Mouse (Mus musculus) lung, embryonic 14.5 days (tissue): ENCODE measurements around the gene Gfod1. TPM values are rescaled to one million over a fixed set of nuclear protein-coding genes. Genes with fewer than 3 reads are reported as not detected.

ENCODE experiments used
- ATAC-seq: fragments of 200-750 bp; cut with Nextera tagmentation; 2 replicates; pipeline ENCODE4 v1.8.0; 2017; ENCODE audit warnings: mild to moderate bottlenecking, moderate TSS enrichment, moderate library complexity; ENCODE audit not compliant: insufficient read depth
- DNase-seq: peaks from one replicate; pipeline ENCODE4 v3.0.0-alpha.2; 2015
- H3K27ac ChIP-seq: fragments of 300-500 bp; sonication (generic); 2 replicates; pipeline ENCODE4 v1.5.1; 2014; ENCODE audit warnings: low read depth, mild to moderate bottlenecking, moderate library complexity
- H3K27me3 ChIP-seq: fragments of 300-500 bp; sonication (generic); 2 replicates; pipeline ENCODE4 v1.6.1; 2014; ENCODE audit warnings: low read length, control low read depth; ENCODE audit not compliant: insufficient read depth
- H3K36me3 ChIP-seq: fragments of 300-500 bp; sonication (generic); 2 replicates; pipeline ENCODE4 v1.6.1; 2014; ENCODE audit warnings: control low read depth; ENCODE audit not compliant: insufficient read depth
- H3K4me1 ChIP-seq: fragments of 300-500 bp; sonication (generic); 2 replicates; pipeline ENCODE4 v1.6.1; 2014; ENCODE audit warnings: antibody characterized with exemption, control low read depth; ENCODE audit not compliant: insufficient read depth
- H3K4me2 ChIP-seq: fragments of 300-500 bp; sonication (generic); 2 replicates; pipeline ENCODE4 v1.6.1; 2014; ENCODE audit warnings: mild to moderate bottlenecking
- H3K4me3 ChIP-seq: fragments of 300-500 bp; sonication (generic); 2 replicates; pipeline ENCODE4 v1.5.1; 2014; ENCODE audit warnings: low read depth, low read length
- H3K9ac ChIP-seq: fragments of 300-500 bp; sonication (generic); 2 replicates; pipeline ENCODE4 v1.6.1; 2014
- H3K9me3 ChIP-seq: fragments of 300-500 bp; sonication (generic); 2 replicates; pipeline ENCODE4 v1.6.1; 2016; ENCODE audit warnings: low read depth, low read length, control low read depth
- CTCF ChIP-seq: IDR thresholded peaks from 2 replicates; pipeline ENCODE4 v1.5.1; 2016; ENCODE audit warnings: antibody characterized with exemption, low read depth
- WGBS: fragments of 180-500 bp; shearing (Covaris S2); extraction: QIAGEN DNeasy Blood & Tissue Kit; methylation state at CpG from one replicate; pipeline ENCODE4 v1.1.7; 2014; 5-methylcytosine and 5-hydroxymethylcytosine counted together
- polyA plus RNA-seq: library from polyadenylated mRNA; unstranded; fragments of >200 nt; fragmentation: Nextera tagmentation; extraction: Ambion mirVana; gene quantifications from 2 replicates; pipeline ENCODE4 v1.2.1, GENCODE M21; 2014

Gfod1 gene
- polyA plus RNA-seq, 1 experiment from 2014 or later = 1.4 TPM

GRCm38 (mm10) chr13:43243240-43243639 is 60.7 kb downstream of the Gfod1 start:
- Histone ChIP-seq H3K4me2 (no peak overlapping the region), H3K27me3 (no peaks in the 10 kb centered on the region), H3K9ac (no peak overlapping the region), H3K9me3 (no peaks in the 10 kb centered on the region), H3K36me3 (no peaks in the 10 kb centered on the region), H3K4me1 (peaks cover 12% of the 10 kb centered on the region; the same call in 1 of the 2 replicates), H3K27ac (no peak overlapping the region), H3K4me3 (no peak overlapping the region)
- no peak for TF ChIP-seq CTCF
- 85% methylated on average over 3 of the region's 3 CpGs for WGBS
- ATAC-seq (no peak), DNase-seq (no peak)

- no peaks in the 10 kb centered on the region for H3K36me3 ChIP-seq
- 83% methylated on average over 2 of the region's 2 CpGs for WGBS
- H3K4me3 ChIP-seq = no peak overlapping the region
- peaks cover 17% of the 10 kb centered on the region; the same call in 1 of the 2 replicates for H3K4me1 ChIP-seq
- DNase-seq = no peak
- no peak overlapping the region for H3K4me2 ChIP-seq
- no peak for TF ChIP-seq CTCF
- no peaks in the 10 kb centered on the region for H3K9me3 ChIP-seq
- H3K27me3 ChIP-seq = no peaks in the 10 kb centered on the region
- H3K27ac ChIP-seq = no peak overlapping the region
- ATAC-seq = no peak
- H3K9ac ChIP-seq = no peak overlapping the region
These were observed 62.2 kb downstream of the Gfod1 start for GRCm38 (mm10) chr13:43241750-43242149.

- Histone ChIP-seq H3K4me1 (peaks cover 17% of the 10 kb centered on the region; the same call in 1 of the 2 replicates), H3K27ac (no peak overlapping the region), H3K4me3 (no peak overlapping the region), H3K9me3 (no peaks in the 10 kb centered on the region), H3K27me3 (no peaks in the 10 kb centered on the region), H3K36me3 (no peaks in the 10 kb centered on the region), H3K4me2 (no peak overlapping the region), H3K9ac (no peak overlapping the region)
- ATAC-seq (no peak), DNase-seq (peak; percentile 84)
- 3% methylated on average over 1 of the region's 1 CpGs for WGBS
- TF ChIP-seq CTCF = no peak
These were observed 62.9 kb downstream of the Gfod1 start for GRCm38 (mm10) chr13:43241069-43241468.

GRCm38 (mm10) chr13:43239790-43240216 is 64.2 kb downstream of the Gfod1 start:
- H3K27ac ChIP-seq = peak overlapping the region; percentile 30; the same call in 1 of the 2 replicates
- H3K4me3 ChIP-seq = no peak overlapping the region
- peaks cover 26% of the 10 kb centered on the region; the same call in 1 of the 2 replicates for H3K4me1 ChIP-seq
- H3K9me3 ChIP-seq = no peaks in the 10 kb centered on the region
- H3K36me3 ChIP-seq = no peaks in the 10 kb centered on the region
- H3K4me2 ChIP-seq = no peak overlapping the region
- H3K9ac ChIP-seq = no peak overlapping the region
- no peaks in the 10 kb centered on the region for H3K27me3 ChIP-seq
- no peak for ATAC-seq
- no peak for TF ChIP-seq CTCF
- peak; percentile 72 for DNase-seq
- WGBS = 68% methylated on average over 11 of the region's 11 CpGs

- no peak for ATAC-seq
- peaks cover 43% of the 10 kb centered on the region for H3K4me1 ChIP-seq
These were observed 67.3 kb downstream of the Gfod1 start for GRCm38 (mm10) chr13:43236630-43237029.

GRCm38 (mm10) chr13:43235982-43236381 is 68.0 kb downstream of the Gfod1 start:
- Histone ChIP-seq H3K9ac (no peak overlapping the region), H3K27me3 (no peaks in the 10 kb centered on the region), H3K9me3 (no peaks in the 10 kb centered on the region), H3K36me3 (no peaks in the 10 kb centered on the region), H3K4me2 (no peak overlapping the region; the same call in 1 of the 2 replicates), H3K27ac (peak overlapping the region; percentile 75; the same call in 1 of the 2 replicates), H3K4me3 (no peak overlapping the region), H3K4me1 (peaks cover 47% of the 10 kb centered on the region)
- no peak for TF ChIP-seq CTCF
- WGBS = 51% methylated on average over 4 of the region's 4 CpGs
- DNase-seq = no peak
- ATAC-seq = no peak

More at GRCm38 (mm10) chr13:43236630-43237029, 67.3 kb downstream of the Gfod1 start:
- no peaks in the 10 kb centered on the region for H3K27me3 ChIP-seq
- no peaks in the 10 kb centered on the region for H3K36me3 ChIP-seq
- DNase-seq = peak; percentile 65
- no peak overlapping the region for H3K4me3 ChIP-seq
- no peaks in the 10 kb centered on the region for H3K9me3 ChIP-seq
- H3K27ac ChIP-seq = peak overlapping the region; percentile 75
- no peak for TF ChIP-seq CTCF
- no peak overlapping the region for H3K9ac ChIP-seq
- H3K4me2 ChIP-seq = no peak overlapping the region
- 40% methylated on average over 6 of the region's 6 CpGs for WGBS

- ATAC-seq (no peak; the same call in 1 of the 2 replicates), DNase-seq (no peak)
- H3K27ac ChIP-seq = no peak overlapping the region
- H3K4me1 ChIP-seq = peaks cover 47% of the 10 kb centered on the region
- H3K27me3 ChIP-seq = no peaks in the 10 kb centered on the region
- H3K9ac ChIP-seq = no peak overlapping the region
- no peak for TF ChIP-seq CTCF
- H3K4me2 ChIP-seq = peak overlapping the region; percentile 11; the same call in 1 of the 2 replicates
- no peaks in the 10 kb centered on the region for H3K9me3 ChIP-seq
- H3K36me3 ChIP-seq = no peaks in the 10 kb centered on the region
- H3K4me3 ChIP-seq = no peak overlapping the region
- WGBS = 21% methylated on average over 3 of the region's 3 CpGs
These were observed 68.4 kb downstream of the Gfod1 start for GRCm38 (mm10) chr13:43235586-43235910.
